In genomic region chr4:72383729-72384128, GRCm38 (mm10) we compare ENCODE assay signal across 13 mouse cellular contexts.
"Had no signal": no experiment of that assay in that cellular context is flagged by ENCODE, and none has a peak within 500 bp of the region (broad histone marks: within the 10 kb centered on the region; RNA-seq: fewer than 3 reads in every experiment).

No protein-coding gene starts in this region.

- H3K9ac ChIP-seq: limb, embryonic 15.5 days; liver, embryonic 12.5 days; lung, embryonic 14.5 days; midbrain, embryonic 12.5 days; stomach, embryonic 15.5 days had no signal

- H3K4me1 ChIP-seq: liver, embryonic 12.5 days; stomach, embryonic 15.5 days had no signal

- DNase-seq: kidney, adult 8-10 months; kidney, postnatal 36 days; lung, postnatal 10 days; lung, postnatal 4 days; right cerebral cortex, postnatal 14 days; thymus, adult 2 months; thymus, postnatal 25 days had no signal

- ATAC-seq: liver, embryonic 12.5 days had no signal

- H3K27ac ChIP-seq: limb, embryonic 15.5 days; liver, embryonic 12.5 days; stomach, embryonic 15.5 days had no signal

- H3K27me3 ChIP-seq: liver, embryonic 12.5 days; stomach, embryonic 15.5 days had no signal

- H3K36me3 ChIP-seq: limb, embryonic 15.5 days; liver, embryonic 12.5 days; midbrain, embryonic 12.5 days; stomach, embryonic 15.5 days had no signal

- H3K9me3 ChIP-seq: limb, embryonic 15.5 days; liver, embryonic 12.5 days; midbrain, embryonic 12.5 days; stomach, embryonic 15.5 days had no signal

- H3K4me2 ChIP-seq: limb, embryonic 15.5 days; liver, embryonic 12.5 days; lung, embryonic 14.5 days; midbrain, embryonic 12.5 days; stomach, embryonic 15.5 days had no signal

- H3K4me3 ChIP-seq: layer of hippocampus, adult 2 months; limb, embryonic 15.5 days; liver, embryonic 12.5 days; midbrain, embryonic 12.5 days; stomach, embryonic 15.5 days had no signal
